Mouse (Mus musculus) heart, embryonic 16.5 days (tissue): ENCODE measurements around the gene Spag6. TPM values are rescaled to one million over a fixed set of nuclear protein-coding genes. Genes with fewer than 3 reads are reported as not detected.

Experiments used
- ATAC-seq: fragments of 200-750 bp; cut with Nextera tagmentation; replicated peaks from 2 replicates; pipeline ENCODE4 v1.8.0; 2017; ENCODE audit warnings: moderate number of reproducible peaks; ENCODE audit not compliant: insufficient read depth, low FRiP score; ENCODE audit errors: extremely low read depth
- H3K27ac ChIP-seq: fragments of 300-500 bp; sonication (generic); 2 replicates; pipeline ENCODE4 v1.5.1; 2014; ENCODE audit warnings: mild to moderate bottlenecking, low read length, control low read depth, moderate library complexity
- H3K27me3 ChIP-seq: fragments of 300-500 bp; sonication (generic); 2 replicates; pipeline ENCODE4 v1.6.1; 2014; ENCODE audit warnings: low read length, mixed read lengths; ENCODE audit not compliant: control insufficient read depth, insufficient read depth
- H3K36me3 ChIP-seq: fragments of 300-500 bp; sonication (generic); 2 replicates; pipeline ENCODE4 v1.6.1; 2014; ENCODE audit not compliant: control insufficient read depth, insufficient read depth
- H3K4me1 ChIP-seq: fragments of 300-500 bp; sonication (generic); 2 replicates; pipeline ENCODE4 v1.6.1; 2014; ENCODE audit warnings: low read length, mixed read lengths; ENCODE audit not compliant: control insufficient read depth, insufficient read depth
- H3K4me2 ChIP-seq: fragments of 300-500 bp; sonication (generic); 2 replicates; pipeline ENCODE4 v1.6.1; 2014; ENCODE audit warnings: low read depth, mild to moderate bottlenecking, control low read depth, low read length
- H3K4me3 ChIP-seq: fragments of 300-500 bp; sonication (generic); 2 replicates; pipeline ENCODE4 v1.5.1; 2014; ENCODE audit warnings: mild to moderate bottlenecking, control low read depth, low read length
- H3K9ac ChIP-seq: fragments of 300-500 bp; sonication (generic); 2 replicates; pipeline ENCODE4 v1.6.1; 2014; ENCODE audit warnings: low read length, control low read depth
- H3K9me3 ChIP-seq: fragments of 300-500 bp; sonication (generic); replicated peaks from 2 replicates; pipeline ENCODE4 v1.6.1; 2016; ENCODE audit warnings: low read length; ENCODE audit not compliant: control insufficient read depth
- WGBS: fragments of 180-500 bp; shearing (Covaris S2); extraction: QIAGEN DNeasy Blood & Tissue Kit; methylation state at CpG from one replicate; pipeline ENCODE4 v1.1.7; 2014; 5-methylcytosine and 5-hydroxymethylcytosine counted together
- polyA plus RNA-seq: library from polyadenylated mRNA; unstranded; fragments of >200 nt; fragmentation: Nextera tagmentation; extraction: Ambion mirVana; gene quantifications from 2 replicates; pipeline ENCODE4 v1.2.1, GENCODE M21; 2015

Spag6 gene
- polyA plus RNA-seq, 1 experiment from 2014 or later = 0.26 TPM

DNA sequence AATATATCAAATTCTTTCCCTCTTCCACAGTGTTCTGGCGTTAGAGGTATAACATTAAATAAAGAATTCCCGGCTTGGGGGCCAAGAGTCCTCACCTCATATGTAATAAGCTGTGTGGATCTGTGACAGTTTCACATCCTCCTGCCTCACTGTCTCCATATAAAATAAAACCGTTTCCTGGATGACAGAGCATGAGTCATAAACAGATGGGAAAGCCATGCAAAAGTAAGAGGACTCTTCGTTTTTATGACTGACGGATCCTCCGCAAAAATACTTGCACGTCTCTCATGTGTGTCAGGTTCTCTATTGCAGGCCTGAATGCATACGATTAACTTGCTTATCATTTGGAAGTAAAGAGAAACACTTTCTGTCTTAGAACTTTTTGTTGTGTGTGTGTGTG lies 78.6 kb downstream of the Spag6 start:
- H3K9ac ChIP-seq = no peak overlapping the region
- no peaks in the 10 kb centered on the region for H3K27me3 ChIP-seq
- no peak overlapping the region for H3K4me3 ChIP-seq
- H3K4me1 ChIP-seq = peaks cover 5% of the 10 kb centered on the region; the same call in 1 of the 2 replicates
- ATAC-seq = no peak
- H3K9me3 ChIP-seq = no peaks in the 10 kb centered on the region
- H3K4me2 ChIP-seq = no peak overlapping the region
- H3K27ac ChIP-seq = no peak overlapping the region
- H3K36me3 ChIP-seq = no peaks in the 10 kb centered on the region
- 76% methylated on average over 8 of the region's 8 CpGs for WGBS

DNA sequence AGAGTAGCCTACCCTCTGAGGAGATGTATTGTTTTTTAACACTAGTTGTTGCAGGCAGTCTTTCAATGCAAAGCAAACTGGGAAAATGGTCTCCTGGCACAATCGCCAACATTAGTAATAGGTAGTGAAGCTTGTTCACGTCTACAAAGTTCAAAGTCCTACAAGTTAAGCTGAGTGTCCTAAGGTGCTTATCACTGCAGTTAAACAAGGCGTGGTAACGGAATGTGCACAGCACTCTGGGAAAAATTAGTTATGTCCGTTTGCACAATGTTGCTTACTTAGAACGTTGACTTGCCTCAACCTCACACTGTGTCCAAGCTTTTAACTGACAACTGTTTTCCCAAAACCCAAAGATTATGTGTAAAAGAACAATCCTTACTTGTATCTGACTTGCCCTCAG lies 80.5 kb downstream of the Spag6 start:
- WGBS = 78% methylated on average over 6 of the region's 6 CpGs
- Histone ChIP-seq H3K27ac (no peak overlapping the region), H3K4me2 (no peak overlapping the region), H3K4me3 (no peak overlapping the region), H3K4me1 (peaks cover 16% of the 10 kb centered on the region), H3K9me3 (no peaks in the 10 kb centered on the region), H3K9ac (no peak overlapping the region), H3K36me3 (no peaks in the 10 kb centered on the region), H3K27me3 (no peaks in the 10 kb centered on the region)
- no peak for ATAC-seq

- Histone ChIP-seq H3K27ac (peak overlapping the region; percentile 22; the same call in 1 of the 2 replicates), H3K4me3 (peak overlapping the region; percentile 4; the same call in 1 of the 2 replicates), H3K9ac (no peak overlapping the region), H3K4me2 (peak overlapping the region; percentile 50), H3K4me1 (peaks cover 16% of the 10 kb centered on the region), H3K27me3 (no peaks in the 10 kb centered on the region), H3K9me3 (no peaks in the 10 kb centered on the region), H3K36me3 (no peaks in the 10 kb centered on the region)
- 12% methylated on average over 9 of the region's 9 CpGs for WGBS
- peak; percentile 68 for ATAC-seq
Measured at GRCm38 (mm10) chr2:18778220-18778619, 84.4 kb downstream of the Spag6 start.

DNA sequence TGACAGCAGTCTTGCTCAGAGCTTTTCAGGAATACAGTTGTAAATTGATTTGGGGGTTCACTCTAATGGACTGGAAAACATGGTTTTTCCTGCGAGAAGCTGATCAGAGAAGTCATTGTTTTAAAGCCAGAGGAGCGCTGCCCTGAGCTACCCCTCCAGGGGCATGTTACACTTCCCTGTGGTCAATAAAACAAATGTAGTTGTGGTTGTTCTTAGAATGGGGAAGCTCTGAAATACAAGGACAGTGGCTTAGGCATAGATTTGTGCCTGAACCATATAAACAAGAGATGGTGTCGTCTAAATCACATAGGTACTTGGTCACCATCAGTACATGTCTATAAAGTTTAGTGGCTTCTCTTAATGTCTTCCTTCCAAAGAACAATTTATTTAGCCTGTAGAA lies 86.0 kb downstream of the Spag6 start:
- Histone ChIP-seq H3K4me3 (no peak overlapping the region), H3K36me3 (no peaks in the 10 kb centered on the region), H3K4me2 (no peak overlapping the region), H3K4me1 (peaks cover 16% of the 10 kb centered on the region), H3K27me3 (no peaks in the 10 kb centered on the region), H3K9me3 (no peaks in the 10 kb centered on the region), H3K27ac (no peak overlapping the region), H3K9ac (no peak overlapping the region)
- ATAC-seq = no peak
- 89% methylated on average over 3 of the region's 3 CpGs for WGBS

DNA sequence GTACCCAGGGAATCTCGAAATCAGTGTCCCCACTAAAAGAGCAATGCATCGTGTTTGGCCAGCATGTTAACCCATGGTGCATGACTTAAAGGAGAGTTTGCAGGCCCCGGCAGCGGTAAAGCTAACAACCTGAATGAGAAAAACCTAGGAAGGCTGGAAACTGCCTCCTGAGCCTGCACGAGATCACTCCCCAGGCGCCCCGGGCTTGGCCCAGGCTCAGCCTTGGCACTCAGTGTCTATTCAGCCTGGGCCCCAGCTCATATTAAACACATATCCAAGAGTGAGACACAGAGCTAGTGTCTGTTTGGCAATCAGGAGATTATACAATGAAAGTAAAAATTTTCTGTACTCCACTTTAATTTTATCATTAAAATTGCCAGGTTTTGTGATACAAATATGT lies 87.5 kb downstream of the Spag6 start:
- H3K9ac ChIP-seq = no peak overlapping the region
- no peak overlapping the region for H3K27ac ChIP-seq
- no peaks in the 10 kb centered on the region for H3K27me3 ChIP-seq
- H3K9me3 ChIP-seq = no peaks in the 10 kb centered on the region
- H3K4me1 ChIP-seq = peaks cover 16% of the 10 kb centered on the region
- H3K36me3 ChIP-seq = no peaks in the 10 kb centered on the region
- no peak for ATAC-seq
- no peak overlapping the region for H3K4me2 ChIP-seq
- no peak overlapping the region for H3K4me3 ChIP-seq
- 81% methylated on average over 7 of the region's 7 CpGs for WGBS

- Histone ChIP-seq H3K4me1 (0 out of 2 replicates have a peak, but pooled peaks cover 1% of the 10 kb centered on the region), H3K27me3 (peaks cover 13% of the 10 kb centered on the region), H3K9me3 (no peaks in the 10 kb centered on the region), H3K9ac (no peak overlapping the region), H3K36me3 (no peaks in the 10 kb centered on the region), H3K27ac (no peak overlapping the region), H3K4me3 (no peak overlapping the region), H3K4me2 (no peak overlapping the region)
- ATAC-seq = no peak
- 66% methylated on average over 4 of the region's 4 CpGs for WGBS
Measured at GRCm38 (mm10) chr2:18794261-18794660, 100.4 kb downstream of the Spag6 start.

DNA sequence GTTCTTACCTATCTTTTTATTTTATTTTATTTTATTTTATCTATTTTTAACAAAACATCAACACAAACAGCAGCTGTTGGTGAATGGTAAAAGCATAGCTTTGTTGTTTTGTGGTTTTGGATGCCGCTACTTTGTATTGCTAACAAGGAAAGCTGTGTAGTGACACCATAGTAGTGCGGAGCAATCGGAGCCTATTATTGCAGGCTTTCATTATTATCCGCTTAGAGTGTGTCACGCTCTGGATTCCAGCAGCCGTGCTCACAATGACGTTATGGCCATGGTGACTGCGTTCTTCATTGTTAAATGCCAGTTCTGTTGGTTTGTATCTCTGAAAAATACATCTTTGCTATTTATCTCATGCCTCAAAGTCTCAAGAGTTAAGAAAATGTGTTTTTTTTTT lies 103.9 kb downstream of the Spag6 start:
- Histone ChIP-seq H3K27ac (no peak overlapping the region), H3K9me3 (no peaks in the 10 kb centered on the region), H3K9ac (no peak overlapping the region), H3K27me3 (peaks cover 41% of the 10 kb centered on the region), H3K4me2 (no peak overlapping the region), H3K4me3 (no peak overlapping the region), H3K36me3 (no peaks in the 10 kb centered on the region), H3K4me1 (peaks cover 19% of the 10 kb centered on the region)
- no peak for ATAC-seq
- WGBS = 82% methylated on average over 8 of the region's 8 CpGs

GRCm38 (mm10) chr2:18799265-18799965 lies 105.6 kb downstream of the Spag6 start:
- Histone ChIP-seq H3K27ac (no peak overlapping the region), H3K4me3 (peak overlapping the region; percentile 59), H3K4me1 (peaks cover 19% of the 10 kb centered on the region), H3K9me3 (no peaks in the 10 kb centered on the region), H3K36me3 (no peaks in the 10 kb centered on the region), H3K4me2 (peak overlapping the region; percentile 92), H3K9ac (peak overlapping the region; percentile 61; the same call in 1 of the 2 replicates), H3K27me3 (peaks cover 43% of the 10 kb centered on the region)
- no peak for ATAC-seq
- WGBS = 14% methylated on average over 17 of the region's 17 CpGs
